Mouse (Mus musculus): ENCODE measurements at regions not wholly inside any gene's neighbourhood (a gene's known extent, or its start where the extent isn't known, plus 50 kb on each side); places are given as distances from the start of the nearest gene placed in this dataset.

- H3K9me3 ChIP-seq (replicated peaks; ENCODE audit: control insufficient read depth, low read length, poor library complexity, severe bottlenecking): 0 out of 2 replicates have a peak, but pooled peaks cover 2% of the 10 kb centered on the region
- WGBS: 89% methylated on average over 2 of the region's 2 CpGs
- H3K4me3 ChIP-seq (ENCODE audit: low read depth, low read length): no peak overlapping the region
- H3K27me3 ChIP-seq (ENCODE audit: control insufficient read depth, insufficient read depth, low read depth, low read length): no peaks in the 10 kb centered on the region
- H3K36me3 ChIP-seq (ENCODE audit: control insufficient read depth, insufficient read depth, low read length): no peaks in the 10 kb centered on the region
- ATAC-seq: no peak
- no peaks in the 10 kb centered on the region for H3K4me1 ChIP-seq (ENCODE audit: control insufficient read depth, insufficient read depth, low read length)
- no peak overlapping the region for H3K27ac ChIP-seq (ENCODE audit: low read length)
- H3K9ac ChIP-seq (ENCODE audit: low read depth, low read length): no peak overlapping the region
- no peak overlapping the region for H3K4me2 ChIP-seq (ENCODE audit: low read length)
These were observed 283.6 kb upstream of the Myo3a start for GRCm38 (mm10) chr2:21943676-21944075.

- H3K9ac ChIP-seq (ENCODE audit: low read depth, low read length): no peak overlapping the region
- 0 out of 2 replicates have a peak, but pooled peaks cover 2% of the 10 kb centered on the region for H3K9me3 ChIP-seq (replicated peaks; ENCODE audit: control insufficient read depth, low read length, poor library complexity, severe bottlenecking)
- peak overlapping the region; percentile 15; the same call in 1 of the 2 replicates for H3K27ac ChIP-seq (ENCODE audit: low read length)
- H3K4me2 ChIP-seq (ENCODE audit: low read length): no peak overlapping the region
- H3K36me3 ChIP-seq (ENCODE audit: control insufficient read depth, insufficient read depth, low read length): no peaks in the 10 kb centered on the region
- no peaks in the 10 kb centered on the region for H3K27me3 ChIP-seq (ENCODE audit: control insufficient read depth, insufficient read depth, low read depth, low read length)
- no peaks in the 10 kb centered on the region for H3K4me1 ChIP-seq (ENCODE audit: control insufficient read depth, insufficient read depth, low read length)
- peak; percentile 75 for ATAC-seq
- no peak overlapping the region for H3K4me3 ChIP-seq (ENCODE audit: low read depth, low read length)
- 64% methylated on average over 2 of the region's 2 CpGs for WGBS
These were observed 280.8 kb upstream of the Myo3a start for GRCm38 (mm10) chr2:21946484-21946883.

GRCm38 (mm10) chr2:21951279-21951678, 276.0 kb upstream of the Myo3a start:
- H3K9ac ChIP-seq (ENCODE audit: low read depth, low read length): no peak overlapping the region
- no peak for ATAC-seq
- no peak overlapping the region for H3K27ac ChIP-seq (ENCODE audit: low read length)
- peaks cover 5% of the 10 kb centered on the region for H3K4me1 ChIP-seq (ENCODE audit: control insufficient read depth, insufficient read depth, low read length)
- H3K36me3 ChIP-seq (ENCODE audit: control insufficient read depth, insufficient read depth, low read length): no peaks in the 10 kb centered on the region
- H3K9me3 ChIP-seq (replicated peaks; ENCODE audit: control insufficient read depth, low read length, poor library complexity, severe bottlenecking): no peaks in the 10 kb centered on the region
- no peak overlapping the region for H3K4me2 ChIP-seq (ENCODE audit: low read length)
- H3K27me3 ChIP-seq (ENCODE audit: control insufficient read depth, insufficient read depth, low read depth, low read length): no peaks in the 10 kb centered on the region
- H3K4me3 ChIP-seq (ENCODE audit: low read depth, low read length): no peak overlapping the region
- WGBS: 69% methylated on average over 3 of the region's 3 CpGs

GRCm38 (mm10) chr2:21956112-21956963, 271.0 kb upstream of the Myo3a start:
- H3K9ac ChIP-seq (ENCODE audit: low read depth, low read length): no peak overlapping the region

GRCm38 (mm10) chr2:21958365-21958764, 268.9 kb upstream of the Myo3a start:
- ATAC-seq: peak; percentile 88
- Histone ChIP-seq H3K4me2 (ENCODE audit: low read length) (peak overlapping the region; percentile 27), H3K9me3 (replicated peaks; ENCODE audit: control insufficient read depth, low read length, poor library complexity, severe bottlenecking) (no peaks in the 10 kb centered on the region), H3K27me3 (ENCODE audit: control insufficient read depth, insufficient read depth, low read depth, low read length) (no peaks in the 10 kb centered on the region), H3K36me3 (ENCODE audit: control insufficient read depth, insufficient read depth, low read length) (no peaks in the 10 kb centered on the region), H3K9ac (ENCODE audit: low read depth, low read length) (no peak overlapping the region; the same call in 1 of the 2 replicates), H3K4me3 (ENCODE audit: low read depth, low read length) (no peak overlapping the region), H3K4me1 (ENCODE audit: control insufficient read depth, insufficient read depth, low read length) (peaks cover 30% of the 10 kb centered on the region), H3K27ac (ENCODE audit: low read length) (peak overlapping the region; percentile 68)
- 0% methylated on average over 3 of the region's 3 CpGs for WGBS

More at GRCm38 (mm10) chr2:21956112-21956963, 271.0 kb upstream of the Myo3a start:
- 45% methylated on average over 3 of the region's 3 CpGs for WGBS
- Histone ChIP-seq H3K4me2 (ENCODE audit: low read length) (no peak overlapping the region), H3K4me1 (ENCODE audit: control insufficient read depth, insufficient read depth, low read length) (peaks cover 24% of the 10 kb centered on the region), H3K4me3 (ENCODE audit: low read depth, low read length) (no peak overlapping the region), H3K9me3 (replicated peaks; ENCODE audit: control insufficient read depth, low read length, poor library complexity, severe bottlenecking) (no peaks in the 10 kb centered on the region), H3K36me3 (ENCODE audit: control insufficient read depth, insufficient read depth, low read length) (no peaks in the 10 kb centered on the region), H3K27ac (ENCODE audit: low read length) (peak overlapping the region; percentile 35), H3K27me3 (ENCODE audit: control insufficient read depth, insufficient read depth, low read depth, low read length) (no peaks in the 10 kb centered on the region)
- no peak for ATAC-seq

- no peaks in the 10 kb centered on the region for H3K9me3 ChIP-seq (replicated peaks; ENCODE audit: control insufficient read depth, low read length, poor library complexity, severe bottlenecking)
These were observed 268.5 kb upstream of the Myo3a start for GRCm38 (mm10) chr2:21958802-21959201.

GRCm38 (mm10) chr2:21963343-21964026, 263.8 kb upstream of the Myo3a start:
- Histone ChIP-seq H3K9me3 (replicated peaks; ENCODE audit: control insufficient read depth, low read length, poor library complexity, severe bottlenecking) (no peaks in the 10 kb centered on the region), H3K9ac (ENCODE audit: low read depth, low read length) (peak overlapping the region; percentile 61), H3K4me1 (ENCODE audit: control insufficient read depth, insufficient read depth, low read length) (peaks cover 25% of the 10 kb centered on the region), H3K27ac (ENCODE audit: low read length) (peak overlapping the region; percentile 84), H3K4me2 (ENCODE audit: low read length) (peak overlapping the region; percentile 54), H3K27me3 (ENCODE audit: control insufficient read depth, insufficient read depth, low read depth, low read length) (no peaks in the 10 kb centered on the region), H3K36me3 (ENCODE audit: control insufficient read depth, insufficient read depth, low read length) (no peaks in the 10 kb centered on the region), H3K4me3 (ENCODE audit: low read depth, low read length) (peak overlapping the region; percentile 30)
- peak; percentile 67 for ATAC-seq
- 3% methylated on average over 7 of the region's 7 CpGs for WGBS

More at GRCm38 (mm10) chr2:21958802-21959201, 268.5 kb upstream of the Myo3a start:
- Histone ChIP-seq H3K4me2 (ENCODE audit: low read length) (peak overlapping the region; percentile 27), H3K4me3 (ENCODE audit: low read depth, low read length) (no peak overlapping the region), H3K27me3 (ENCODE audit: control insufficient read depth, insufficient read depth, low read depth, low read length) (no peaks in the 10 kb centered on the region), H3K27ac (ENCODE audit: low read length) (peak overlapping the region; percentile 68), H3K9ac (ENCODE audit: low read depth, low read length) (no peak overlapping the region), H3K36me3 (ENCODE audit: control insufficient read depth, insufficient read depth, low read length) (no peaks in the 10 kb centered on the region), H3K4me1 (ENCODE audit: control insufficient read depth, insufficient read depth, low read length) (peaks cover 35% of the 10 kb centered on the region)
- peak; percentile 61 for ATAC-seq
- 33% methylated on average over 3 of the region's 3 CpGs for WGBS

- Histone ChIP-seq H3K4me3 (ENCODE audit: low read depth, low read length) (peak overlapping the region; percentile 30), H3K9ac (ENCODE audit: low read depth, low read length) (peak overlapping the region; percentile 61), H3K4me1 (ENCODE audit: control insufficient read depth, insufficient read depth, low read length) (peaks cover 19% of the 10 kb centered on the region), H3K27ac (ENCODE audit: low read length) (peak overlapping the region; percentile 84), H3K27me3 (ENCODE audit: control insufficient read depth, insufficient read depth, low read depth, low read length) (no peaks in the 10 kb centered on the region), H3K9me3 (replicated peaks; ENCODE audit: control insufficient read depth, low read length, poor library complexity, severe bottlenecking) (no peaks in the 10 kb centered on the region), H3K4me2 (ENCODE audit: low read length) (peak overlapping the region; percentile 54), H3K36me3 (ENCODE audit: control insufficient read depth, insufficient read depth, low read length) (no peaks in the 10 kb centered on the region)
- WGBS: under 1% methylated on average over 10 of the region's 10 CpGs
- peak; percentile 94 for ATAC-seq
These were observed 263.2 kb upstream of the Myo3a start for GRCm38 (mm10) chr2:21964027-21964605.
